Mouse (Mus musculus) embryonic fibroblast, embryonic 13.5 days (primary cell): ENCODE measurements at regions not wholly inside any gene's neighbourhood (a gene's known extent, or its start where the extent isn't known, plus 50 kb on each side); places are given as distances from the start of the nearest gene placed in this dataset.

Source experiments
- CTCF ChIP-seq: IDR thresholded peaks from 2 replicates; pipeline ENCODE4 v1.5.1; 2011; ENCODE audit warnings: mild to moderate bottlenecking, control low read depth, low read length, moderate library complexity, borderline replicate concordance; ENCODE audit not compliant: insufficient read depth
- POLR2A ChIP-seq: IDR thresholded peaks from 2 replicates; pipeline ENCODE4 v1.6.1; 2011; ENCODE audit warnings: low read depth, mild to moderate bottlenecking, control low read depth, low read length, moderate library complexity

- TF ChIP-seq CTCF (no peak), POLR2A (no peak)
Measured at GRCm38 (mm10) chr14:13029794-13030193, 206.9 kb upstream of the Cadps start.
